Mouse (Mus musculus) Muller cell, postnatal 12 days (primary cell): ENCODE data around the gene Med8.

Experiments used
- DNase-seq: peaks from one replicate; pipeline ENCODE4 v3.0.0-alpha.2; 2015; ENCODE audit errors: inconsistent ontology term

The Med8 gene

GRCm38 (mm10) chr4:118409142-118409900 is at the start of gene Med8, which contains the start of gene Szt2:
Gene Med8, plus strand, starts transcription at chr4:118409337.
Gene Szt2, minus strand, starts transcription at chr4:118409273.
- DNase-seq, result peak; percentile 92

- DNase-seq, result peak; percentile 76
Observed at GRCm38 (mm10) chr4:118359896-118360720, 49.0 kb upstream of the Med8 start.

DNA sequence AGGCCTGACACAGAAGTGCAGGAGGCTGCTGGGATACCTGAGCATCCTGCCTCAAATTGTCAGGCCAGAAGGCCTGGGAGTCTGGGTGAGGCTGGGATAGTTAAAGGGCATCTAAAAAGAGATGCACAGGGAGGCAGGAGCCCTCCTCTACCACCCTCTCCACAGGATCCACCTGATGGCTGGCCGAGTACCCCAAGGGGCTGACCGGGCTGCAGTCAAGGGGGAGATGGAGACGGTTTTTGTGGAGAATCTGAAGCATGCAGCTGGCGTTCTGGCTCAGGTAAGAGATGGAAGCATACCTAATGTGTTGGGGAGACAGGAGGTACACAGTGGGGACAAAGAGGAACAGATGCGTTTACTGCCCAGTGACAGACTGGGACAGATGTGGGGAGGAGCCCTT is 47.7 kb upstream of the Med8 start:
- DNase-seq, result no peak

DNA sequence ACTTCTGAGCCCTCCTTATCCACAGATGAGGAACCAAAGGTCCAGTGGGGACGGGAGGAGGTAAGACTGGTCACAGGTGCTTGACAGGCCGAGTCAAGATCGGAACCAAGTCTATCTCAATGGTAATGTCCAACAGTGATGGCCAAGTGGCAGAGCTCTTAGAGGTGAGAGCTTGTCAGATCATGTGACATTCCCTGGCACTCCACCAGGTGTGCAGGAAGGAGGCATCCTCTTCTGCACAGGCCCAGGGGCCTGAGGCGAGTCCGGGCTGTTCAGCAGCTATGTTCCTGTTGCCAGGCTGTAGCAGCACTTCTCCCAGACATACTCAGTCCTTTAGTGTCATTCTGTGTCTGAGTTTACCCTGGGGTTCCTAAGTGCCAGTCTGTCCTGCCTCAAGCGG is 46.3 kb upstream of the Med8 start:
- no peak for DNase-seq

DNA sequence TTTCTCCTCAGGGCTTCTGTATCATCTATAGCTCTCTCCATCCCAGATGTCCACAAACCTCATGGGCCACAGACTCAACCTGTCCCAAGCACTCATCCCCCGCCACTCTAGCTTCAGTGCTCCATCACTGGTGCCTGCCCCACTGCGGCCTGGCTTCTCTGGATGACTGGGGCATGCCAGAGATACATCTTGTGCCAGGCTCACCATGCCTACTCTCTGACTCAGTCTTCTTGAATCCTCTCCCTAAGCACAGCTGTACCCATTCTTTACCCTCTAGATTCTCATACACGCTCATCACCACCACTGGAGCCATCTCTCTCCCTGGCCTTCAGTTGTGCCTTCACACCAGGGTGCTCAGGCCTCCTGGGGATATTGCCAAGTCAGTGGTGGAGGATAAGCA is 45.2 kb upstream of the Med8 start:
- no peak for DNase-seq

DNA sequence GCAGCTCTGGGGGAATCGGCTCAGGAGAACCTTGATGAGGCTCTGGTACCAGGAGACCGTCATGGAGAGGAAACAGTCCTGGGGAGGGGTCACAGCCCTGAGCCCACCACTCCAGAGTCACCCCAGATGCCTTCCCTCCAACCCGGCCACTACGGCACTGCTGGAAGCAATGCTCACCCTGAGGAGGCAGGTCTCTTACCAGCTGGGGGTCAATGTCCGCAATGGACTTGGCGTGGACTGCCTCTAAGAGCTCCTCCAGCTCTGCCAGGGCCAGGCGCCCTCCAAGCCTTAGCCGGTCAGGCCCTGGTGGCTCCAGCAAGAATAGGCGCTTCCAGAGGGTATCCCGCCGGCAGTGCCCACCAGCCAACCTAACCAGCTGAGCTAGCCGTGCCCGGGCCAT is 44.5 kb upstream of the Med8 start:
- no peak for DNase-seq

- DNase-seq, result no peak
Observed at GRCm38 (mm10) chr4:118365991-118366390, 43.1 kb upstream of the Med8 start.

GRCm38 (mm10) chr4:118367551-118367950 is 41.6 kb upstream of the Med8 start:
- DNase-seq, result no peak

GRCm38 (mm10) chr4:118368616-118369015 is 40.5 kb upstream of the Med8 start:
- DNase-seq, result no peak

- no peak for DNase-seq
Observed at GRCm38 (mm10) chr4:118371822-118372221, 37.3 kb upstream of the Med8 start.

GRCm38 (mm10) chr4:118375999-118376398 is 33.1 kb upstream of the Med8 start:
- no peak for DNase-seq

- no peak for DNase-seq
Observed at GRCm38 (mm10) chr4:118383271-118383670, 25.9 kb upstream of the Med8 start.

DNA sequence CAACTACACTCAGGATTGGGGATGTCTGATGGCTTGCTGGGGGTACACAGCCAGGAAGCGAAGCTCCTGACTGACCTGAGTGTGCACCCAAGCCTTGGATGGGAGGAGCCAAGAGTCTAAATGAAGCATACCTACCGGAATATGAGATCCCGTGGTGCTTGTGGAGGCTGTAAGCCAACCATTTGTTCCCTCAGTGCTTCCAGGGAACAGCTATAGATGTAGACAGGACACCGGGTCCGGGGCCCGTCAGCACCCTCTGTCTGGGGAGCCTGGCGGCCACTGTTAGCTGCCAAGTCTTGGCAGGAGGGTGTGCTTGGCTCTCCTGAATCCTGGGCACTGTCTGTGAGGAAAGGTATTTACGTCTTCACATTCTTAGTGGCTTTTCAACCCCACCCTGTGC is 21.8 kb upstream of the Med8 start:
- no peak for DNase-seq

GRCm38 (mm10) chr4:118390146-118390545 is 19.0 kb upstream of the Med8 start:
- DNase-seq, result no peak

GRCm38 (mm10) chr4:118394505-118394904 is 14.6 kb upstream of the Med8 start:
- no peak for DNase-seq

DNA sequence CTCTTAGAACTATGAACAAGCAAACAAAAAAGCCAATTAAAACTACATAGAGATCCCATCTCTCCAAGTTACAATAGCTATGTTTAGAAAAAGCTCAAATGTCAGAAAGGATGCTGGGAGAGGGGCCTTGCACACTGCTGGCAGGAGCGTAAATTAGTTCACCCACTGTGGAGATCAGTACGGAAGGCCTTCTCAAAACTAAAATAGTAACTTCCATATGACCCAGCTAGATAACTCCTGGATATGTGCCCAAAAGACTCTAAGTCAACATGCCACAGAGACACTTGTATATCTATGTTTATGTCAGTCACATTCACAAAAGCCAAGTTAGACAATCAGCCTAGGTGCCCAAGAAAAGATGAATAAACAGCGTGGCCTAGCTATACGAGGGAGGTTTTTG is 13.8 kb upstream of the Med8 start:
- DNase-seq, result no peak

GRCm38 (mm10) chr4:118396433-118396832 is 12.7 kb upstream of the Med8 start:
- DNase-seq, result no peak

- DNase-seq, result no peak
Observed at GRCm38 (mm10) chr4:118398400-118398799, 10.7 kb upstream of the Med8 start.

GRCm38 (mm10) chr4:118401421-118401820 is 7.7 kb upstream of the Med8 start:
- no peak for DNase-seq

DNA sequence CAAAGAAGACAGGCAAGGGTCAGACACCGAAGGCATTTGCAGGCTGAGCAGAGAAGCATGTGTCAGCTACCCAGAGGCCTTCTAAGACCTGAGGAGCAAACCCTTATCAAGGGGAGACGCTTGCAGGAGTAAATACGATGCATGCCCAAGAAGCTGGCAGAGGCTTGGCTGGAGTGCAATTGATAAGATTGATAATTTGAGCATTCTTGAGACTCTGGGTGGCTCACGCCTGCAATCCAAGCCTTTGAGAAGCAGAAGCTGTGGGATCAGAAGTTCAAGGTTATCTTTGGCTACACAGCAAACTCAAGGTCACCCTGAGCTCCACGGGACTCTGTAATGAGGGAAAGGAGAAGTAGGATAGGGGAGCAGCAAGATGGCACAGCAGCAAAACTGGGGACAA is 7.2 kb upstream of the Med8 start:
- no peak for DNase-seq

- no peak for DNase-seq
Observed at GRCm38 (mm10) chr4:118402701-118403100, 6.4 kb upstream of the Med8 start.

DNA sequence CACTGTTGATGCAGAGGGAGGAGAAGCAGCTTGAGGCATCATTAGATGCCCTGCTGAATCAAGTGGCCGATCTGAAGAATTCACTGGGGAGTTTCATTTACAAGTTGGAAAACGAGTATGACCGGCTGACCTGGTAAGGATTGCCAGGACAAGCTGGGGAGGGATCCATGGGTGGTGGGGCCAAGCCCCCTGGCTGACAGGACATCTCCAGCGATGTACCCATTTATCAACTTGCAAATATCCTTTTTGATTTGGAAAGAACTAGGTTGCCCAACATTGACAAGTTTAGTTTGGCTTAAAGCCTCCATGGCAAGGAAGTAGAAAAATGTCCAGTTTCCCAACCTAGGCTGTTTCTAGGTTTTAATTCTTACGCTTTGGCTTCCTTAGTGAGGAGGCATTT is 1.7 kb downstream of the Med8 start:
- DNase-seq, result no peak

GRCm38 (mm10) chr4:118413553-118413952 is 4.4 kb downstream of the Med8 start:
- no peak for DNase-seq
